Mouse (Mus musculus) C2C12 (cell line): ENCODE results near the gene Brms1. TPM values are rescaled to one million over a fixed set of nuclear protein-coding genes. Genes with fewer than 3 reads are reported as not detected.
"Not testable (repeated sequence)": the region's sequence is repeated elsewhere in the genome, so short reads cannot be mapped to it uniquely, and the experiment has no call there.

Experiments
- H3K27me3 ChIP-seq: one replicate; pipeline ENCODE4 v1.6.1; 2011; ENCODE audit not compliant: control insufficient read depth, insufficient read depth, insufficient read length
- H3K36me3 ChIP-seq: one replicate; pipeline ENCODE4 v1.6.1; 2011; ENCODE audit not compliant: control insufficient read depth, insufficient read depth
- H3K4me3 ChIP-seq: one replicate; pipeline ENCODE4 v1.5.1; 2011; ENCODE audit warnings: mild to moderate bottlenecking, control low read depth; ENCODE audit not compliant: poor library complexity, insufficient read depth, severe bottlenecking
- H3K79me2 ChIP-seq: one replicate; pipeline ENCODE4 v1.6.1; 2011; ENCODE audit not compliant: control insufficient read depth, insufficient read depth
- H3K79me3 ChIP-seq: one replicate; pipeline ENCODE4 v1.6.1; 2011; ENCODE audit warnings: low read depth, control low read depth
- H3ac ChIP-seq: one replicate; pipeline ENCODE3; 2011; ENCODE audit warnings: low read depth; ENCODE audit not compliant: control insufficient read depth, insufficient read length
- CEBPB ChIP-seq: IDR thresholded peaks from one replicate; pipeline ENCODE4 v1.6.1; 2011; ENCODE audit warnings: low read depth, mild to moderate bottlenecking, control low read depth, moderate library complexity
- CTCF ChIP-seq: IDR thresholded peaks from one replicate; pipeline ENCODE4 v1.5.1; 2011; ENCODE audit not compliant: control insufficient read depth, insufficient read depth, insufficient read length
- FOSL1 ChIP-seq: IDR thresholded peaks from one replicate; pipeline ENCODE4 v1.8.0; 2011; ENCODE audit warnings: mild to moderate bottlenecking, low read length; ENCODE audit not compliant: poor library complexity, insufficient read depth, severe bottlenecking
- MAX ChIP-seq: IDR thresholded peaks from one replicate; pipeline ENCODE4 v1.6.1; 2011; ENCODE audit warnings: mild to moderate bottlenecking, control low read depth
- MYOD1 ChIP-seq: IDR thresholded peaks from one replicate; pipeline ENCODE4 v1.6.1; 2011; ENCODE audit warnings: low read depth; ENCODE audit not compliant: control insufficient read depth, insufficient read length
- MYOG ChIP-seq: IDR thresholded peaks from one replicate; pipeline ENCODE4 v1.6.1; 2011; ENCODE audit not compliant: control insufficient read depth, insufficient read length; ENCODE audit errors: extremely low read depth
- USF1 ChIP-seq: IDR thresholded peaks from one replicate; pipeline ENCODE4 v1.6.1; 2011; ENCODE audit warnings: low read depth, mild to moderate bottlenecking, control low read depth, moderate library complexity
- polyA plus RNA-seq: library from polyadenylated mRNA; unstranded; fragments of >200 nt; fragmentation: generic; extraction: Trizol; gene quantifications from one replicate; pipeline ENCODE4 v1.2.1, GENCODE M21; 2012; ENCODE audit warnings: missing spikeins

Gene Brms1
- polyA plus RNA-seq, 1 experiment: 55.3 TPM

GRCm38 (mm10) chr19:5001666-5002406 lies 39.3 kb upstream of the Brms1 start:
- no peak overlapping the region for H3K4me3 ChIP-seq
- no peaks in the 10 kb centered on the region for H3K79me2 ChIP-seq
- H3K36me3 ChIP-seq: no peaks in the 10 kb centered on the region
- no peaks in the 10 kb centered on the region for H3K27me3 ChIP-seq
- H3ac ChIP-seq: peak overlapping the region; percentile 25
- TF ChIP-seq CTCF: peak; percentile 89
- no peak for TF ChIP-seq MAX
- TF ChIP-seq USF1: no peak
- TF ChIP-seq MYOD1: no peak
- TF ChIP-seq CEBPB: no peak
- no peaks in the 10 kb centered on the region for H3K79me3 ChIP-seq

DNA sequence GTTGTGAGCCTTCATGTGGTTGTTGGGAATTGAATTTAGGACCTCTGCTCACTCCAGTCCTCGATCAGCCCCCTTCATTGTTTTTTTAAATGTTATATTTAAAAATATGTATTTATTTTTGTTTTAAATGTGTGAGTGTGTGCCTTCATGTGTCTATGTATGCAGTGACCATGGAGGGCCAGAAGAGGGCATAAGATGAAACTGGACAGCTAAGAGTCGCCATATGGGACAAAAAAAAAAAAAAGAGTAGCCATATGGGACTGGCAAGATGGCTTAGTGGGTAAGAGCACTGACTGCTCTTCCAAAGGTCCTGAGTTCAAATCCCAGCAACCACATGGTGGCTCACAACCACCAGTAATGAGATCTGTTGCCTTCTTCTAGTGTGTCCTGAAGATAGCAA lies 37.5 kb upstream of the Brms1 start:
- H3ac ChIP-seq, H3K36me3 ChIP-seq, H3K79me3 ChIP-seq, H3K79me2 ChIP-seq, H3K4me3 ChIP-seq, H3K27me3 ChIP-seq: not testable (repeated sequence)

GRCm38 (mm10) chr19:5004925-5005324 lies 36.2 kb upstream of the Brms1 start:
- Histone ChIP-seq H3K79me2 (no peaks in the 10 kb centered on the region), H3K36me3 (no peaks in the 10 kb centered on the region)
- TF ChIP-seq MYOD1: peak; percentile 39
- TF ChIP-seq CEBPB: no peak

GRCm38 (mm10) chr19:5013138-5013537 lies 28.0 kb upstream of the Brms1 start:
- Histone ChIP-seq H3K27me3 (no peaks in the 10 kb centered on the region), H3K36me3 (no peaks in the 10 kb centered on the region), H3K79me3 (no peaks in the 10 kb centered on the region), H3K4me3 (no peak overlapping the region), H3K79me2 (no peaks in the 10 kb centered on the region), H3ac (no peak overlapping the region)
- TF ChIP-seq CEBPB (peak; percentile 5), MYOG (no peak), USF1 (no peak), FOSL1 (peak; percentile 78), CTCF (no peak), MYOD1 (peak; percentile 52), MAX (no peak)

More at GRCm38 (mm10) chr19:5004925-5005324, 36.2 kb upstream of the Brms1 start:
- Histone ChIP-seq H3ac (no peak overlapping the region), H3K27me3 (no peaks in the 10 kb centered on the region), H3K79me3 (no peaks in the 10 kb centered on the region), H3K4me3 (no peak overlapping the region)

DNA sequence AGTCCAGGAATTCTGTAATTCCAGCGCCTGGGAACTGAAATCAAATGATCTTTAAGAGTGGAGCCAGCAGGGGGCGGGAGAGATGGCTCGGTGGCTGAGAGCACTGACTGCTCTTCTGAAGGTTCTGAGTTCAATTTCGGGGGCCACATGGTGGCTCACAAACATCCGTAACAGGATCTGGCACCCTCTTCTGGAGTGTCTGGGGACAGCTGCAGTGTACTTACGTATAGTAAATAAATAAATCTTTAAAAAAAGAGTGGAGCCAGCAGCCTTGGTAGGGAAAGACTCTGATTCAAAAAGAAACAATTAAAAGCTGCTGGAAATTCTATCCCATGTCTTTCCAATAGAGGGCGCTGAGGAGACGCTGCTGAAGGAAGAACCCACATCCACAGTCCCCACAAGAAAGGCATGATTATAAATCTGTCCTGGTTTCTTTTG lies 26.2 kb upstream of the Brms1 start:
- TF ChIP-seq MAX: peak; percentile 39
- no peak for TF ChIP-seq USF1
- TF ChIP-seq MYOD1: no peak
- TF ChIP-seq FOSL1: no peak
- no peak for TF ChIP-seq MYOG
- TF ChIP-seq CTCF: peak; percentile 23
- no peak for TF ChIP-seq CEBPB
- Histone ChIP-seq H3K36me3 (no peaks in the 10 kb centered on the region), H3K27me3 (no peaks in the 10 kb centered on the region), H3K79me2 (no peaks in the 10 kb centered on the region), H3K79me3 (no peaks in the 10 kb centered on the region), H3ac (no peak overlapping the region), H3K4me3 (no peak overlapping the region)

- TF ChIP-seq FOSL1 (no peak), MAX (no peak), CEBPB (no peak), MYOG (no peak), USF1 (no peak), MYOD1 (no peak), CTCF (no peak)
- H3K4me3 ChIP-seq: no peak overlapping the region
These were observed 24.9 kb upstream of the Brms1 start for GRCm38 (mm10) chr19:5016221-5016742.

More at GRCm38 (mm10) chr19:5016221-5016742, 24.9 kb upstream of the Brms1 start:
- peak overlapping the region; percentile 62 for H3ac ChIP-seq
- H3K36me3 ChIP-seq: no peaks in the 10 kb centered on the region
- no peaks in the 10 kb centered on the region for H3K27me3 ChIP-seq
- no peaks in the 10 kb centered on the region for H3K79me3 ChIP-seq
- H3K79me2 ChIP-seq: no peaks in the 10 kb centered on the region
